Mouse (Mus musculus) retina, postnatal 1 day (tissue): ENCODE data around the gene Mpdu1.
"Not testable (repeated sequence)": the region's sequence is repeated elsewhere in the genome, so short reads cannot be mapped to it uniquely, and the experiment has no call there.

Experiments
- DNase-seq: peaks from one replicate; pipeline ENCODE4 v3.0.0-alpha.2; 2012

Gene Mpdu1

DNA sequence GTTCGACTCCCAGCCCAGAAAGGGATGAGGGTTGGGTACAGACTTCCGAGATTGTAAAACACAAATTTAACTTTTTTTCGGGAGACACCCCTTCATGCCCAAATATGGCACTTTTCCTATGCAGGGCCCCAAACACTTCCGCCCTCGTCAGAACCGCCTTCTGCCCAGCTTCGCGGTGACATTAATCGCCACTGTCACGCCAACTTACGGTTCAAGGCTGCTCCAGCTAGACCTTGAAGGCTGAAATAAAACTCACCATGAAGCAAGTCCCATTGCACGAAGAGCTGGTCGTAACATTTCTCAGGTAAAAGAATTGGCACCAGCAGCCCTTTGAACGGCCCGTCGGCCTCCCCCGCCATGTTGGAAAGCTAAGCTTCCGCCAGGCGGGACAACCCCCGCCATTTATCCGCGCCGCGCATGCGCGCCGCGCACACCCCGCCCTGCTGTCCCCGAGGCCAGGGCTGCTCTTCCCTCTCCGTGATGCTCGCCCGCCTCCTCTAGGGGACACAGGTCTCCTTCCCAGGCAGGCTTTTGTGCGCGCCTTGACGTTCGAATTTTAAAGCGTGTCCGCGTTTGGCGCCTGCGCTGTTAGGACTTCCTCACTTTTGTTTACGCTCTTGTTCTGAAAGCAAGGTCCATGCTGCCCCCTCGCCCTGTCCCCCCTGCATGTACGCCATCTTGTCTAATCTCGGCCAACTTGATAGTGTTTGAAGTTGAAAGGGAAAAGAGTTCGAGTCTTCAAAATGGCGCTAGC is at the start of gene Mpdu1:
Gene Mpdu1 (minus strand): TSS at position 430 of the 754 bp plus-strand sequence.
- DNase-seq = peak; percentile 99

DNA sequence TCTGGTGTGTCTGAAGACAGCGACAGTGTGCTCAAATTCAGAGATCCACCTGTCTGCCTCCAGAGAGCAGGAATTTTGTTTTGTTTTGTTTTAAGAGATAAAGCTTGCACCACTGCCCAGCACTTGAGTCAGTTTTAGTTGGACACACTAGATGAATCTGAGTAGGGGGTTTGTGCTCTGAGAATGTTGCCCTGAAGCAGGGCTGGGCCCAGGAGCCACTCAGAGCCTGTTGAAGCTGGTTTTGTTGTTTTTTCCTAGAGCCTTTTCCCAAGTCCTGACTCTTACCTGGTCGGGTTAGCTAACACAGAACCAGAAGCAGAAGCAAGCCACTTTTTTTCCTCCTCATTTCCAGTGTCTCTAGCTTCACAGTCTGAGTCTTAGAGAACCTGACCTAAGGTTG is 48.6 kb upstream of the Mpdu1 start:
- DNase-seq = no peak

DNA sequence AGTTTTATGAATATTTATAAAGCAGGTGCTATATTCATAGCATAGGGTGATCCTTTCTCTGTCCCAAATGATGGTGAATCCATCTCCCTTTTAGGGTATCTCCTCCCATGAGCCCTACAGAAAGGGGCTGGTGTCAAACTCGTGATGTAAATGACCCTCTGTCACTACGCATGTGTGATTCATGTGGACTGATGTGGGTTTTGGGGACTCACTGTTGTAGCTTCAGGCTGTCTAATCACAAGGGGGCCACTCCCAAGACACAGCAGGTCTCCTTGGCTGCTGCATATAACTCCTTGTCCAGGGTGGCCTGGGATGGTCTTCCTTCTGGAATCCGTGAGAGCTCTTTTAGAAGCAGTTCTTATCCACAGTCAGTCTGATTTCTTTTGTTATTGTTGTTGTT is 48.0 kb upstream of the Mpdu1 start:
- no peak for DNase-seq

DNA sequence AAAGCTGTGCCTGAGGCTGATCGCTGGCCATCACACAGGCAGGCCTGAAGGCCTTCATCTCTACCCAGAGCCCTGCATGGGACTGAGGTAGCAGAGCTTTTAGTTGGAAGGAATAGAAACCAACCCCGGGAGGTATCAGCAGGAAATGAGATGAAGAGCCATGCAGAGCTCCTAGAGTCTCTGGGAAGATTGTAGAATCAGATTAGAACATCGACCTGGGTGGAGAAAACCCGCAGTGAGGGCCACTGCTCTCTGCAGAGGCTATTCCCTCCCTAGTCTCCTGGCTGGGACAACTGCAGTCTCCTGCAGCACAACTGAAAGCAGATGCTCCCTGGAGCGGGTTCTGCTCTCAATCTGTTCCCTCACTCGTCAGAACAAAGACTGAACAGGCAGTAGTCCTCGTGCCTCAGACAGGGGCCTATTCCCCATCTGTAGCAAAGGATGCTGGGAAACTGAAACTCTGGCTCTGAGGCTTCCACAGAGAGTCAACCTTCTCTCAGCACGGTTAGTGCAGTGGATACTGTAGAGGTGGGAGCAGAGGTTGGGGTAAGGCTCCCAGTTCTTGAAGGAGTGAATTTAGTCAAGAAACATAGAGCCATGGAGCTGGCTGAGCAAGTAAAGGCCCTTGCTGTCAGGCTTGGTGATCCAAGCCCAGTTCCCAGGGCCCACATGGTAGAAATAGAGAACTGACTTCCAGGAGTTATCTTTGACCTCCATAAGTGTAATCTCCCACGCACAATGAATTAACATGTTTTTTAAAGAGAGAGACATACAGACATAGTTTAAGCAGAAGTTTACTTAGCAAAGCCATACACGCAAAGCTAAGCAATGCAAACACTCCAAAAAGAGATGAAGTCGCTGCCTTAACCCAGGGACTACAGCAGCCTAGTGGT is 47.4 kb upstream of the Mpdu1 start:
- DNase-seq = no peak

DNA sequence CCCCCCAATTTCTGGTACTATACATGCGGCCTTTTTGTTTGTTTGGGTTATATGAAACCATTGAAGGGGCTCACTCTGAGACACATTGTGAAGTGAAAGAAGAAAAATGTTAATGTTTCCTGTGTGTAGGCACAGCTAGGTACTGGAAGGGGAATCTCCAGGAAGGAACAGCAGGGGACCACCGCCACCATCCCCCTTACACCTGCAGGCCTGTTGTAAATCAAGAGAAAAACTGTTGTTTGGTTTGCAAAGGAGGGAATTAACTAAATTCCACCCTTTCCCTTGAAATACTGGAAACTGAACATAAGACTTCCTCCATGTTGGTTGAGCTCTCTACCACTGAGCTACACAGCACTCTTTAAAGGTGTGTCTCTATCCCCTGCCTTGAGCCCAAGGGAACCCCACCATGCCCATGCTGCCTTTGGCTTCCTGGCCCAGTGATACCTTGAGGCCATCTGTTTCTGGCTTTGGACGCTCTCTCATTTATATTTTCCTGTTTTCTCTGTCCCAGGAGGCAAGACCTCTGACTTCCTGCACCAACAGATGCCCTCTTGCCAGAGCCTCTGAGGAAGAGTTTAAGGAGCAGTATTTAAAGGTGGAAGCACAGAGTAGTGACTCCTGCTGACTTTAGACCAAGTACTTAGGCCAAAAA is 46.3 kb upstream of the Mpdu1 start:
- no peak for DNase-seq

DNA sequence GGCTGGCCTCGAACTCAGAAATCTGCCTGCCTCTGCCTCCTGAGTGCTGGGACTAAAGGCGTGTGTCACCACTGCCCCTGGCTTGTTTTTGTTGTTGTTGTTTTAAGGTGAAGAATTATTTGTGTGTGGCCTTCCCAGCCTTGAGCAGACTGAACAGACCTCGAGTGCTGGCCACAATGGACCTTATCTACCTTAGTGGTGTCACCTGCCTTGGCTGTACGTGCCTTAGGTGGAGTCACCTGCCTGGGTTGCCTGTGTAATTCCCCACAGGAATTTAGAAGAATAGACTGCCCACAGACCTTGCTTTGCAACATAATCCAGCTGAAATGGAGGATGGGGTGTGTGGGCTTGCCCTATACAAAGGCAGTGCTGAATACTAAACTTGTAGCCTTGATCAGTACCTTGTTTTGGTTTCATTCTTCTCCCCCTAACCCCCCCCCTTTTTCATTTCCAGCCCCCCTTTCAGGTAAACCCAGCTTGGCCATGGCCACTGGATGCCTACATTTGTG is 45.5 kb upstream of the Mpdu1 start:
- no peak for DNase-seq

DNA sequence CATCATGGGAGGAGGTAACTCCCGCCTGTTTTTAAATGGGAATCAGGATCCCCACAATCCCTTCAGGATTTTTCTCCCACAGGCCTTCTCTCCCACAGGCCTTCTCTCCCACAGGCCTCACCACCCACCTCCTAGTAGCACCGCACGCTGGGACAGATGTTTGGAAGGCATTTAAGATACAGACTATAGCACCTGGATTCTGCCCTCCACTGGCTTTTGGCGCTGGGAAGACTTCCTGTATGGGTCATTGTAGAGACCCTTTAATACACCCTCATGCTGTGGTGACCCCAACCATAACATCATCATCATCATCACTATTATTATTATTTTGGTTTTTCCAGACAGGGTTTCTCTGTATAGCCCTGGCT is 45.0 kb upstream of the Mpdu1 start:
- no peak for DNase-seq

DNA sequence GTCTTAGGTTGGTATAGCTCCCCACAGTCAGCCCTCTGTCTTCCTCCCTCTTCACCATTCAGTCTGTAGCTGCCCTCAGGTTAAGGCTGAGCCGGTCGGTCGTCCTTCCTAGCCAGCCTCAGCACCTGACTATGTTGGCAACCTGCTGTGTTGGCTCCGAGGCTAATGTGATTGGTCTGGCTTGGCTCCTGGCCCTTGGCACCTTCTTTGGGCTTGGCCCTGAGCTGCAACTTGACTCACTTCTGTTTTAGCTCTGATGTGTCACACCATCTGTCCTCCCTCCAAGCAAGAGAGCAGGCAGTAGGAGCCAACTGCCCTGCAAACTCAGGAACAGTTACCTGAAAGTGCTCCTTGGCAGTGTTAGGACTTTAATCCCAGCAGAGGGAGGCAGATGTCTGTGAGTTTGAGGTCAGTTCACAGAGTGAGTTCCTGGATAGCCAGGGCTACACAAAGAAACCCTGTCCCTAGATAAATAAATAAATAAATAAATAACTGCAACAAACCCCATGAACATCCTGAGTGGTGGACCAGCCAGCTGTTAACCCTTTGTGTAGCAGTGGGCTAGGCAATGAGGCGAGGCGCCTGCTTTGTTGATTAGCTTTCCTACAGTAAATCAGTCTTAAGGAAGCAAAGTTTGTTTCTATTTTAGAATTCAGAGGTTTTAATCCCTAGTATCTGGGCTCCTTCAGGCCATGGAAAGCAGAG is 44.5 kb upstream of the Mpdu1 start:
- no peak for DNase-seq

DNA sequence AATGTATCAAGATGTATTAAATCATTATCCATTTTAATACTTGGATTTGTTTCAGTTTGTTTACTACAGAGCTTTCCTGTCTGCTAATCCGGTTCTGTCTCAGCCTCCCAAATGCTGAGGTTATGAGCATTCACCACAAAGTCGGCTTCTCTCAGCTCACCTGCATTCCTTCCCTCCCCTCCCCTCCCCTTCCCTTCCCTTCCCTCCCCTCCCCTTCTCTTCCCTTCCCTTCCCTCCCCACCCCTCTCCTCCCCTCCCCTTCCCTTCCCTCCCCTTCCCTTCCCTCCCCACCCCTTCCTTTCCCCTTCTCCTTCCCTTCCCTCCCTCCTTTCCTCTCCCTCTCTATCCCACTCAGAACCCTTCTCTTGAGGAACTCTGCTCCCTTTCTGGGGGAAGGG is 42.2 kb upstream of the Mpdu1 start:
- no peak for DNase-seq

DNA sequence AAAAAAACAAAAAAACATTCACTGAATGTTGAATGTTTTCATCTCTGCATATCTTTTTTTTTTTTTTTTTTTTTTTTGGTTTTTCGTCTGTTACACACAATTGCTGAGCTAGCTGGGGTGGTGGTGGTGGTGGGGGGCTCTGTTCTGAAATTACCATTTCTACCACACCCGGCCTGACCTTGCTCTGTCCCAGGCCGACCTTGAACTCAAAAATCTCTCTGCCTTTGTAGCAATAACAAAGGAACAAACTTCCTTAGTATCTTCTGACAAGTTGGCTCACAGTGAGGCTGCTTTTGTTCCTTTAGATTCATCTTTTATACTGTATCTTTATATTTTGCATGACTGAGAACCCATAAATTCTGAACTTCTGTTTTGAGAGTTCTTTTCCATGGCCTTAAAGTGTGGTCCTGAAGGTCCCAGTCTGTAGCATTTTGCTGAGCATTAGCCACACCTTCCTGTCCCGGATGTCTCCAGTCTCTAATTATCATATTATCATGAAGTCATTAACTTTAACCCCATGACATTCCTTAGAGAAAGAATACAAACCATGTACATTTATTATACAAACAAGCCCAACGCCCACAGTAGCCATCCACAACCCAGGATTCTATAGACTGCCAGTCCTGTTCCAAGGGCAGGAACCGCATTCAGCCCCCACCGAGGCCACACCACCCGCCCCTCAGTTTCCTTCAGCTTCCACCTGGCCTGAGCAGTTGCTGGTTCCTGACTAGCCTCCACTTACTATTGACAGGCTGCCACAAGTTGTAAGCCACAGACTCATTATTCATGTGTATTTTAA is 41.6 kb upstream of the Mpdu1 start:
- no peak for DNase-seq

DNA sequence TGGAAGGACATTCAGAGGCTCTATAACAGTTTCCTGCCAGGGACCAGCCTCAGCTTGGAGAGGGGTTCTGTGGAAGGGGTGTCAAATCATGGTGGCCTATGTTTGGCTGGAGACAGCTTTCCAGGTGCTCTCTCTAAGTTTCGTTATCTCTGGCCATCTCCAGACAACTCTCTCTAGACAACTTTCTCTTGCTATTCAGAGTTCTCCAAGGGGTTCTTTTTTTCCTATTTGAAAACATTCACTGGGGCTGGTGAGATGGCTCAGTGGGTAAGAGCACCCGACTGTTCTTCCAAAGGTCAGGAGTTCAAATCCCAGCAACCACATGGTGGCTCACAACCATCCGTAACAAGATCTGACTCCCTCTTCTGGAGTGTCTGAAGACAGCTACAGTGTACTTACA is 40.9 kb upstream of the Mpdu1 start:
- not testable (repeated sequence) for DNase-seq

DNA sequence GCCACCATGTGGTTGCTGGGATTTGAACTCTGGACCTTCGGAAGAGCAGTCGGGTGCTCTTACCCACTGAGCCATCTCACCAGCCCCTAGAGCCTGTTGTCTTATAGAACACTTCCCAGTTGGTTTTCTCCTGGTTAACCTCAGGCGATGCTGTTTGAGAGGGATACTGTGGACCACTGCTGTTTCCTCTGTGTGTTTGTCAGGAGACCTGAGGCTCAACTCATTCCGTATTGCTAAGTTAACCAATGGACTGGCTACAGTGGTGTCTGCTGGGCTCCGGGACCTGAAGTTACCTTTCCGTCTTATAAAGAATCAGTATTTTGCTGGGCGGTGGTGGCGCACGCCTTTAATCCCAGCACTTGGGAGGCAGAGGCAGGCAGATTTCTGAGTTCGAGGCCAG is 40.4 kb upstream of the Mpdu1 start:
- DNase-seq = not testable (repeated sequence)

DNA sequence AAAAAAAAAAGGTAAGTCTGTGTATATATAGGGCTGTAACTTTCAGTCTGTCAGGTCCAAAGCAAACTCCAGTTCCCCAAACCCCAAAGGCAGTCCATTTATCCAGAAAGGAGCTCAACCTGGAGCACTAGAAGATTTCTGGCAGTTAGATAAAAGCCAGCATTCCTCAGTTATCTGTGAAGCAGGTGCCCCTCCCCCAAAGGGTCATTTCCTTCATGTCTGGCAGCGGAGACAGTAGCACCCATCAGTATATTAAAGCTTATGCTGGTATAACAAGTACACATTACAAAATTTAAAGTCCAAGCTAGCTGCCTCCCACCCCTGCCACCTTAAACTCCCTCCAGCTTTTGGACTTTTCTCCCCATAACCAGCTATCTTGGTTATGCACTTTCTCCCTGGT is 37.2 kb upstream of the Mpdu1 start:
- DNase-seq = no peak

DNA sequence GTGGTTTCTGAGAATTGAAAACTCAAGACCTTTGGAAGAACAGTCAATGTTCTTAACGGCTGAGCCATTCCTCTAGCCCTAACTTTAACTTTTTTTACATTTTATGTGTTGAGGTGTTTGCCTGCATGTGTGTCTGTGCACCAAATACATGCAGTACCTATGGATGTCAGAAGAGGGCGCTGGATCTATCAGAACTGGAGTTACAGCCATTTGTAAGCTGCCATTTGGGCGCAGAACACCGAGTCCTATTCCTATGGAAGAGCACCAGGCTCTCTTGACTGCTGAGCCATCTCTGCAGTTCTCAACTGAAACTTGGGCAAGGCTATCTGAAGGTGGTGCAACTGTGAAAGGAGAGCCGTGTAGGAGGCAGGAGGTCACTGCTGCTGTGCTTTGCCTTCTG is 36.1 kb upstream of the Mpdu1 start:
- DNase-seq = no peak

DNA sequence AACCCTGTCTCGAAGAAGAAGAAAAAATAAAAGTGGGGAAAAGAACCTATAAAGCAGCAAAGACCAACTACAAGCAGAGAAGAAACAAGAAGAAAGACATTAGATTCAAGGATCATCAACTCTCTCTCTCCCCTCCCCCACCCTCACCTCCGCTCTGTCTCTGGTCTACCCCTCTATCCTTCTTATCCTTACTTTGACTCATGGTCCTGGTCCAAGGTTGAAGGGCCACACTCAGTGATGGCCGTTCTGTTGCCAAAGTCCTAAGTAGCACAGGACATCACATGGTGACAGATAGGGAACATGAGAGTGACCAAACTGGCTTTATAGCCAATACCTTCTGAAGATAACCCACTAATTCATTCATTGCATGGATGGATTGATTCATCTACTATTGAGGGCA is 35.0 kb upstream of the Mpdu1 start:
- no peak for DNase-seq

DNA sequence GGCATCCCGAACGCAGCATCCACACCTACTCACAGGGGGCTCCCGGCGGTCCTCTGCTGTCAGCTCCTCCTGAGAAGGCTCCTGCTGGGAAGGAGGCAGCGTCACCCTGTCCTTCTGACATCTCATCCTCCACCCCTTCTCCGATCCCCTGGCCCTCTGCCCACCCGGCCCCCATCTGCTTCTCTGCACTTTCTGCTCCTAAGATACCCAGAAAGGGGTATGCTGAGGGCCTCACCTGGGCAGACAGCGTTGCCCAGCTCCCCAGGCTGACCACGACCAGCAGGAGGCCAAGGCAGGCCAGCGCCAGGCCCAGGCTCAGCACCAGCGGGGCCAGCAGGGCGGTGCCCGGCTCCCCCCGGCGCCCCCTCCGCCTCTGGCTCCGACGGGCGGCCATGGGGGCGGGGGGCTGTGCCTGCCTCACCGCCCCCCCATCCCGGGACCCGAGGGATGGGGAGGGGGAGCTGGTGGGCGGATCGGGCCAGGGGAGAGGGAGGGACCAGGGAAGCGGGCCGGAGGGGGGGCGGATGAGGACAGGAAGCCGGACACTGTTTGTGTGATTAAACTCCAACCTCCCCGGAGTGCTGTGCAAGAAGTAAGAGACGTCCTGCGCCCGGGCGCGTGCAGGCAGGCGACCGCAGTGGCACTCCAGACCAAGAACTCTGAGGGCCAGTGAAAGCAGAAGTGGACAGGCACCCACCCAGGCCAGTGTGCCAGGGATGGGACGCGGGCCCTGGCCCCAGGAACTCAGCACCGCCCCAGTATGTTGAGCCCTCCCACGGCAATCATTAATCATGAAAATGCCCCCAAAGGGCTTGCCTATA is 33.1 kb upstream of the Mpdu1 start, which contains the start of the genes Tnfsf12 and Tnfsfm13:
Gene Tnfsf12 (minus strand): TSS at position 489 of the 821 bp plus-strand sequence.
Gene Tnfsfm13 (minus strand): TSS at position 738 of the 821 bp plus-strand sequence.
- DNase-seq = peak; percentile 73

DNA sequence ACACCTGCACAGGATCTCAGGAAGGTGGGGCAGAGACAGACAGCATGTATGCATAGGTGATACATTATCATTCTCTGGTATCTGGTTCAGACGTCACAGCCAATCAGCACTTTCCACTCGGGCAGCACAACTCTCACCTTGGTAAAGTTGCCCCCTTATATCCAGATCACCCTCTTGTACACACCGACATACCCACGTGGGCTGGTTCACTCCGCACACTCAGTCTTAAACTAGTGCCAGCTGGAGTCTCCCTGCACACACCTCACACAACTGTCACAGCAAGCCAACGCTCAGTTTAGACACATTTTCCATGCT is 32.6 kb upstream of the Mpdu1 start:
- DNase-seq = no peak

DNA sequence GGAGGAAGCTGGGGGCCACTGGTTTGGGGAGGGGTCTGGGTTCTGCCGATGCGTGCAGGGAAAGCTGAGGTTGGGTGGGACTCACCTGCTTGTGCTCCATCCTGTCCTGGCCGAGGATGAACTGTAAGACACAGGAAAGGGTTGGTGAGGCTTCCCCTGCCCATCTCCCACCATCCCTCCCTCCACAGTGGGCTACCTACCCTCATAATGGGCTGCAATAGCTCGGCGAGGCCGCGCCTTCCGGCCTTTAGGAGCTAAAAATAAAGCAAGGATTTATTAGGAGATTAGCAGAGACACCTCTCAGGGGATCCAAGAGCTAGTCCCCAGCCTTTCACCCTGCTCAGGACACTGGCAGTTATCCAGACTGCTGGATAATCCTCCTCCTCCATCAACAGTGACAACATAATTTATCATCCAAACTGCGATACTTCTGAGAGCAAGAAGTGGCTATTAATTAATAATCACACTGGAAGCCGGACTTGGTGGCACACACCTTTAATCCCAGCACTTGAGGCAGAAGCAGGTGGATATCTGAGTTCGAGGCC is 31.1 kb upstream of the Mpdu1 start:
- DNase-seq = peak; percentile 80

DNA sequence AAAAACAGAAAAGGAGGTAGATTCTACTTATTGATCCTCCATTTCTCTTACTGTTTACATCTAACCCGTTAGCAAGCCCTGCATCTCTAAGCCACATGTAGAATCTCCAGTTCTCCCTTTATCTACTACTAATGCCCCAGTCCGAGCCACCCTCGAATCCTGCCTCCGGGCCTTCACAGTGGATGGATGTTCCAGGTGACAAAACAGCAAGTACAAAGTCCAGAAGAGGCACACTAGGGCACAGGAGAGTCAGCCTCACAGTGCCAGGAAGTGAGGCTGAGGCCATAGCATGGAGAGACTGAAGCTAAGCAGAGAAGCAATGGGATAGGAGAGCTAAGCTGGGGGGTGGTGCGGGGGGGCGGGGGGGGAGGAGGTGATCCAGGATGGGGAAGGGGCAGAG is 30.4 kb upstream of the Mpdu1 start:
- no peak for DNase-seq

DNA sequence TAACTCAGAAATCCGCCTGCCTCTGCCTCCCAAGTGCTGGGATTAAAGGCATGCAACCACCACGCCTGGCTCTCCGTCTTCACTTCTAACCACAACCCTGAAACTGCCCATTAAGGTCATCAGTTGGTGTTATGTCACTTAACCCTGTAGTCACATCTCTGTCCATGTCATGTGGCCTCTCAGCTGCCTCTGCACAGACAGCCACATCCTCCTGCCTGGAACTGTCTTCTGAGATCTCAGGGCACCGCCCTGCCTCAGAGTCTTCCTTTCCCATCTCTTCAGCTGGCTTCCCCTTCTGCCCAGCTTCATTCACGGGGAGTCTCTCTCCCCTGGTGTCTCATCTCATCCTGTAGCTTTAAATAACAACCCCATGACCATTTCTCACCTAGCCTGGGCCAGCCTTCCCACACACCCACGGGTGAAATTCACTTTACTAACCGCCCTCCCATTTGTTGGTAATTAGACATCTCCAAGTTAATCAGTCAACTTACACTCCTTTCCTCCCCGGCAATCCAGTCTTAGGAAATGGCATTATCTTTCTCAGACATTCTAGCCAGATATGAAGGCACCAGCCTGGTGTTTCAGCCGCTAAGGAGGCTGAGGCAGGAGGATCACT is 29.9 kb upstream of the Mpdu1 start:
- DNase-seq = no peak
